Mouse (Mus musculus): ENCODE data around the gene Tespa1. TPM values are rescaled to one million over a fixed set of nuclear protein-coding genes. Genes with fewer than 3 reads are reported as not detected.
"Not testable (repeated sequence)": the region's sequence is repeated elsewhere in the genome, so short reads cannot be mapped to it uniquely, and the experiment has no call there.

The Tespa1 gene
- polyA plus RNA-seq, 1 experiment from 2014 or later = not detected

DNA sequence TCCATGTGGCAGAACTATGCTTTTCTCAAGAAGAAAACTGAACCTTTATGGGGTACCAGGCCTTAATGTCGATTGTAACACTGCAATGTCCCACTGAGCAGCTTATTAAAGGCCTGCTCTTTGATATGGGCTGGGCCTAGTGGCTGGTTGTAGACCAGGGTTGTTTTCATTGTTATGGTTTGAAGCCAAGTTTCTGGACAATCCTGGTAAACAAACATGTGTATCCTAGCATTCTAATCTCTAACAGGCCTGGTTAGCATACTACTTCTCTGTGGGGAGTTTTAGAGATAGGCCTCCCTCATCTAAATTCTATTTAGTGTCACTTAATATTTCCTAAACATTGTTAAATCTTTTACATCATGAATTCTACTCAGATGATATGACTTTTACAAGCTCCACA, 49.0 kb downstream of the Tespa1 start:
- H3K4me1 ChIP-seq (replicated peaks; ENCODE audit: control insufficient read depth, insufficient read depth, low read length) = no peaks in the 10 kb centered on the region
- no peak overlapping the region for H3K4me2 ChIP-seq (ENCODE audit: low read length)
- 71% methylated on average over 1 of the region's 1 CpGs for WGBS
- H3K9ac ChIP-seq (replicated peaks; ENCODE audit: low read depth, low read length) = no peak overlapping the region
- H3K27me3 ChIP-seq (replicated peaks; ENCODE audit: control insufficient read depth, insufficient read depth, low read length) = no peaks in the 10 kb centered on the region
- no peaks in the 10 kb centered on the region for H3K9me3 ChIP-seq (ENCODE audit: control insufficient read depth, low read length)
- ATAC-seq = no peak
- no peaks in the 10 kb centered on the region for H3K36me3 ChIP-seq (ENCODE audit: control insufficient read depth, insufficient read depth)
- H3K4me3 ChIP-seq (replicated peaks; ENCODE audit: low read length) = no peak overlapping the region
- no peak overlapping the region for H3K27ac ChIP-seq (ENCODE audit: low read length)

DNA sequence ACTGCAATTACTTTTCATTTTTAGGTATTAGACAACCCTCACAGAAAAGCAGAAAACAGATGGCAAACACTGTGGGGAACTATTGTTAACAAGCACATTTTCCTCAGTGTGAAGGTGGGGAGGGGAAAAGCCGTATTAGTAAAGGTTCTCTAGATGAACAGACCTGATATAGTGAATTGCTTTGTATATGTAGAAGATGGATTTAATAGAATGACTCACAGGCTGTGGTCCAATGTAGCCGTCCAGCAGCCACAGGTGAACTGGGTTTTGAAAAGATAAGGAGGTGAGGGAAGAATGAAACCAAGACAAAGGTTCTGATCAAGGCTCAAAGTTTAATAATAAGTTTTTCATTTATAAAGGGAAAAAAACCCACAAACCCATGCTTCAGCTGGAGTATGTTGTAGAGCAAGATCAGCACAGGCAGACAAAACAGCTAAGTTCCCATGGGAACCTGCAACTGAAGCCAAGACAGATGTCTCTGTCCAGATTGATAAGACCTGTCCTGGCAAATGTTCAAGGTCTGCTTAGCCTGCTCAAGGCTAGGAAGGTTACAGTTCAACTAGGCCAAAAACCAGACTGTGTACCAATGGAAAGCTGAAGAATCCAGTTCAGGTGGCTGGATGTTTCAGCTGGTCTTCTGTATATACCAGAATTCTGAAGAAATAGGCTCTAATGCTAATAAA, 50.0 kb downstream of the Tespa1 start:
- 78% methylated on average over 2 of the region's 2 CpGs for WGBS
- H3K4me3 ChIP-seq (replicated peaks; ENCODE audit: low read length) = no peak overlapping the region
- no peak overlapping the region for H3K27ac ChIP-seq (ENCODE audit: low read length)
- no peak overlapping the region for H3K4me2 ChIP-seq (ENCODE audit: low read length)
- no peaks in the 10 kb centered on the region for H3K4me1 ChIP-seq (replicated peaks; ENCODE audit: control insufficient read depth, insufficient read depth, low read length)
- no peaks in the 10 kb centered on the region for H3K27me3 ChIP-seq (replicated peaks; ENCODE audit: control insufficient read depth, insufficient read depth, low read length)
- no peak overlapping the region for H3K9ac ChIP-seq (replicated peaks; ENCODE audit: low read depth, low read length)
- no peaks in the 10 kb centered on the region for H3K9me3 ChIP-seq (ENCODE audit: control insufficient read depth, low read length)
- no peaks in the 10 kb centered on the region for H3K36me3 ChIP-seq (ENCODE audit: control insufficient read depth, insufficient read depth)
- ATAC-seq = no peak

DNA sequence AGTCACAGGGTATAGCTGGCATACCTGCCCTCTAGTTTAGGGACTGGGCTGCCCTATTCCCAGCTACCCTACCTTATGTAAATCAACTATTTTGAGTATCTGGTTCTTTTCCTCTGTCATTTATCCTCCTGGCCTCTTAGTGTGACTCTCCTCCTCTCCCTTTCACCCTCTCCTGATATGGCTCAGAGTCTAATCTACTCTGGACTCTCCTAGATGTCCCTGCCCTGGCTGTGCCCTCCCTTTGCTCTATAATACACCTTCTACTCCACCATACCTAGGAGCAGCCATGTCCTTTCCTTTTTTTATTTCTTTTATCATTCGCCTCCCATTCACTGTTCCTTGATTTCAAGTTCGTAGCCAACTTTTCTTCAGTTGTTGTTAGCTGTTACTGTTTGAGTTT, 52.5 kb downstream of the Tespa1 start:
- Histone ChIP-seq H3K4me2 (ENCODE audit: low read length) (no peak overlapping the region), H3K36me3 (ENCODE audit: control insufficient read depth, insufficient read depth) (no peaks in the 10 kb centered on the region), H3K4me1 (replicated peaks; ENCODE audit: control insufficient read depth, insufficient read depth, low read length) (no peaks in the 10 kb centered on the region), H3K4me3 (replicated peaks; ENCODE audit: low read length) (no peak overlapping the region), H3K9ac (replicated peaks; ENCODE audit: low read depth, low read length) (no peak overlapping the region), H3K27me3 (replicated peaks; ENCODE audit: control insufficient read depth, insufficient read depth, low read length) (no peaks in the 10 kb centered on the region), H3K27ac (ENCODE audit: low read length) (no peak overlapping the region), H3K9me3 (ENCODE audit: control insufficient read depth, low read length) (no peaks in the 10 kb centered on the region)
- no peak for ATAC-seq
- 89% methylated on average over 2 of the region's 2 CpGs for WGBS

DNA sequence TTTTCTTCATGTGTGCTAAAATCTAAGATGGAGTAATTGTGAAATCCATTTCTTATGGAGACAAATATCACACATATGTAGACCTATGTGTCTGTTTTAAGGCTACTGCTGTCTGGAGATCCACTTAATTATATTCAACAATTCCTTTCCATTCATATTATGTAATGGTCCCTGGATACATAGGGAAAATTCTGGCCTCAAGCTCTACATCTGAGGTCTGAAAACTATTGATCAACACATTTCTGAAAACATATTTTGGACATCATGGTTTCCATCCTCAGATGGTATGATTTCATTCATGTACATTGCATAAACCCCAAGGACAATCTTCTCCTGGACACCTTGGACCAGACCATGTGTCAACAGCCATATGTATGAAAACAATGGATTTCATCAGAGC, 71.6 kb downstream of the Tespa1 start, which contains the start of gene Vmn2r84:
Gene Vmn2r84 (minus strand): TSS at position 101 of the 400 bp plus-strand sequence.
- Histone ChIP-seq H3K4me1 (replicated peaks; ENCODE audit: control insufficient read depth, insufficient read depth, low read length) (no peaks in the 10 kb centered on the region), H3K9ac (replicated peaks; ENCODE audit: low read depth, low read length) (no peak within 1 kb of the TSS), H3K4me2 (ENCODE audit: low read length) (no peak within 1 kb of the TSS), H3K27me3 (replicated peaks; ENCODE audit: control insufficient read depth, insufficient read depth, low read length) (no peaks in the 10 kb centered on the region), H3K36me3 (ENCODE audit: control insufficient read depth, insufficient read depth) (no peaks in the 10 kb centered on the region), H3K27ac (ENCODE audit: low read length) (no peak within 1 kb of the TSS), H3K9me3 (ENCODE audit: control insufficient read depth, low read length) (no peaks in the 10 kb centered on the region), H3K4me3 (replicated peaks; ENCODE audit: low read length) (no peak within 1 kb of the TSS)
- ATAC-seq = no peak

DNA sequence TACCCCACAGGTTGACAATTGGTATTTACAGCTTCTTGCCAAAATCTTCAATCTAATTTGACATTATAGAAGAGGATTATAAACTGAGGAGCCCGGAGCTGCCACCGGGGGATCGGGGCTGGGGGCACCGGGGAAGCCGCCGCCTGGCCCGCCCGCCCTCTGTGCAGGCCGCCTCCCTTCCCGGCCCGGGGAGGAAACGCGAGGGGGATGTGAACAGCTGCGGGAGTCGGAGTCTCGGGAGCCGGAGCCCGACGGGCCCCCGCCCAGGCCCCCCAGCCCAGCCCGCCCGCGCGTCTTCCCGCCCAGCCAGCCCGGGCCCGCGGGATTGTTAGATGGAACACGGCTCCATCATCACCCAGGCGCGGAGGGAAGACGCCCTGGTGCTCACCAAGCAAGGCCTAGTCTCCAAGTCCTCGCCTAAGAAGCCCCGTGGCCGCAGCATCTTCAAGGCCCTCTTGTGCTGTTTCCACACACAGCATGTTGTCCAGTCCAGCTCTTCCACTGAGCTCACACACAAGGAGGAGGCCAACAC, 89.6 kb downstream of the Tespa1 start:
- not testable (repeated sequence) for H3K4me2 ChIP-seq (ENCODE audit: low read length); H3K27ac ChIP-seq (ENCODE audit: low read length); H3K4me3 ChIP-seq (replicated peaks; ENCODE audit: low read length); H3K36me3 ChIP-seq (ENCODE audit: control insufficient read depth, insufficient read depth); H3K27me3 ChIP-seq (replicated peaks; ENCODE audit: control insufficient read depth, insufficient read depth, low read length); H3K4me1 ChIP-seq (replicated peaks; ENCODE audit: control insufficient read depth, insufficient read depth, low read length); H3K9me3 ChIP-seq (ENCODE audit: control insufficient read depth, low read length); ATAC-seq; H3K9ac ChIP-seq (replicated peaks; ENCODE audit: low read depth, low read length)
- WGBS = 92% methylated on average over 13 of the region's 35 CpGs

Other genes with a start within 250 kb of the Tespa1 start
- not detected in 2 replicates for gene Olfr823, start 207.5 kb upstream of the Tespa1 start, polyA plus RNA-seq (2015; fragmentation: Nextera tagmentation; extraction: Ambion mirVana)
- gene Olfr824, start 192.9 kb upstream of the Tespa1 start, polyA plus RNA-seq (2015; fragmentation: Nextera tagmentation; extraction: Ambion mirVana) = not detected in 2 replicates
- not detected in 2 replicates for gene Olfr825, start 156.1 kb upstream of the Tespa1 start, polyA plus RNA-seq (2015; fragmentation: Nextera tagmentation; extraction: Ambion mirVana)
- not detected in 2 replicates for gene Olfr826, start 138.7 kb upstream of the Tespa1 start, polyA plus RNA-seq (2015; fragmentation: Nextera tagmentation; extraction: Ambion mirVana)
- gene Olfr827, start 108.5 kb upstream of the Tespa1 start, polyA plus RNA-seq (2015; fragmentation: Nextera tagmentation; extraction: Ambion mirVana) = not detected in 2 replicates
- 4.2 and 5.4 TPM in 2 replicates for gene Neurod4, start 42.6 kb upstream of the Tespa1 start, polyA plus RNA-seq (2015; fragmentation: Nextera tagmentation; extraction: Ambion mirVana)
- 0.02 TPM in 1 of 2 replicates, not detected in the other for gene Vmn2r84, start 71.5 kb downstream of the Tespa1 start, polyA plus RNA-seq (2015; fragmentation: Nextera tagmentation; extraction: Ambion mirVana)
- gene Vmn2r85, start 106.8 kb downstream of the Tespa1 start, polyA plus RNA-seq (2015; fragmentation: Nextera tagmentation; extraction: Ambion mirVana) = 0.03 TPM in 1 of 2 replicates, not detected in the other
- 0.04 and 0.09 TPM in 2 replicates for gene Vmn2r86, start 133.2 kb downstream of the Tespa1 start, polyA plus RNA-seq (2015; fragmentation: Nextera tagmentation; extraction: Ambion mirVana)
- 0.10 TPM in 1 of 2 replicates, not detected in the other for gene Vmn2r87, start 174.5 kb downstream of the Tespa1 start, polyA plus RNA-seq (2015; fragmentation: Nextera tagmentation; extraction: Ambion mirVana)

Measured in forebrain, embryonic 16.5 days (tissue).